Mouse (Mus musculus): ENCODE results near the gene Epas1.

The Epas1 gene

DNA sequence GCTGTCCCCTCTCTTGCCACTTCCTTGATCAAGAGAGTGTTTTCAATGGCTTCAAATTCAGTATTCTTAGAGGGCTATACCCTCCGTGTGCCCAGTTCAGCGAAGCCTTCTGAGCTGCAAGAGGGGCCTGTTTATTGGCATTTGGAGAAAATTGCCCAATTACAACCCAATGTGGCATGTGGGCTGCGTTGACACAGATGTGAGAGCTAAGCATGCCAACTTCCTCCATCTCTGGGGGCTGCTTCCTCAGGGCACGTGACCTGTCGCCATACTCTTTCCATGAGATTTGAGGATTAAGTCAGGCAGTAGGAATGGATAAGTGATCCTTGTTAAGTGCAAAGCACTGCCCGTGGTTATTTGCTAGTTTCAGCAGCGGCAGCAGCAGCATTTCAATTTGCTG, 34.3 kb downstream of the Epas1 start:
- no peak for DNase-seq (ENCODE audit: low spot score in 2 of 2)

DNA sequence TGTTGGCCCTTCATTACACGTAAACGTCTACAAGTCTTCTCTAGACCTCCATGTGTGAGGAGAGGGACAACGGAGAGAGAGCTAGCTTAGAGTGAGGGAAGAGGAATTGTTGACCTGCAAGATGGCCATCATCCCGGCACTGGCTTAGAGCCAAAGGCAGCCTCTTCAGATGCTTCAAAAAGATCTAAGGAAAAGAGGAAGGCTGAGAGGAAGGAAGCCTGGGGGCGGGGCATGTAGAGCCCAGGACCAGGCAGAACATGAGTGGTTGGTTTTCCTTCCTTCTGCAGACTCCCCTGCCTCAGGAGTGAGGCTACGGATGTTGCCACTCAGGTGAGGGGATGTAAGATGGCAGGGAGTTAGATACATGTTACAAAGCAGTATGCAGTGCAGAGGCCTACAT, 34.8 kb downstream of the Epas1 start:
- DNase-seq (ENCODE audit: low spot score in 2 of 2), result no peak

DNA sequence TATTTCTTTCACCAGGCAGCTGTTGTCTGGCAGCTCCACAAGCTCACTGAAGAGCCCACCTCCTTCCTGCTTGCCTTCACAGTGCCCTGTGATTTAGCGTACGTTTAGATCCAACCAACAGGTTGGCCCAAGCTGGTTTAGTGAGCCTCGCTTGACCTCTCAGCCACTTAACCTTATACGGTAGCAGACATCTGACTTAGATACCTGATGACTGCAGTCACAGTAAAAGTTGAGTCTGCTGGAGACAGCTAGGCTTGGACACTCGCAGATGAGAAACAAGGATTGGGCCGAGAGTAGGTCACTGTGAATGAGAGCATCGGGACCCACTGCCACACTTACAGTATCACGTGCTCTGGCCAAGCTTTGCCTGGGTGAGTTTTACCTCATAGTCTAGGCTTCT, 38.4 kb downstream of the Epas1 start:
- no peak for DNase-seq (ENCODE audit: low spot score in 2 of 2)

DNA sequence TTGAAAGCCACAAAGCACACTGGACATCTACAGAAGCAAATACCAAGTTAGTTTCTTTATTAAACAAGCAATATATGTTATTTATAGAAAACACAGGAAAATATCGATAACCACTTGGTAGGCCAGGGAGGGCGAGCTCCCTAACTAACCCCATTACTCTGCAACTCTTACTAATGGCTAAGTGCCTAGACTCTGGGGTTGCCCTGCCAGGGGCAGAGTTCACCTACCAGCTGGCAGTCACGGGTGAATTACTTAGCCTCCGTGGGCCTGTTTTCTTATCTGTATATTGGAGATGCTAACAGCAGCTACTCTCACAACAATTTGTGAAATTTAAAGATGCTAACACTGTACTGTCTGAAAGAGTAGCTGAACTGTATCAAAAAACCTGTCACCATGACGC, 42.3 kb downstream of the Epas1 start:
- no peak for DNase-seq (ENCODE audit: low spot score in 2 of 2)

DNA sequence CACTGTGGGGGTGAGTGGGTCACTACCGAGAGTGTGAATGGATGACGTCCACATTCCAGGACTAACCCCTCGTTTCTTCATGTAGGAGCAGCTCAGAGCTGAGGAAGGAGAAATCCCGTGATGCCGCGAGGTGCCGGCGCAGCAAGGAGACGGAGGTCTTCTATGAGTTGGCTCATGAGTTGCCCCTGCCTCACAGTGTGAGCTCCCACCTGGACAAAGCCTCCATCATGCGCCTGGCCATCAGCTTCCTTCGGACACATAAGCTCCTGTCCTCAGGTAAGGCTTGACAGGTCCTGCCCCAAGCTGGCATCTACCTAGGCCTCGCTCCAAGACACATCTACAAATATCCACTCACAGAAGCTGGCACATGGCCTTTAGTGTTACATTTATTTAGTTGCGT, 43.5 kb downstream of the Epas1 start:
- no peak for DNase-seq (ENCODE audit: low spot score in 2 of 2)

DNA sequence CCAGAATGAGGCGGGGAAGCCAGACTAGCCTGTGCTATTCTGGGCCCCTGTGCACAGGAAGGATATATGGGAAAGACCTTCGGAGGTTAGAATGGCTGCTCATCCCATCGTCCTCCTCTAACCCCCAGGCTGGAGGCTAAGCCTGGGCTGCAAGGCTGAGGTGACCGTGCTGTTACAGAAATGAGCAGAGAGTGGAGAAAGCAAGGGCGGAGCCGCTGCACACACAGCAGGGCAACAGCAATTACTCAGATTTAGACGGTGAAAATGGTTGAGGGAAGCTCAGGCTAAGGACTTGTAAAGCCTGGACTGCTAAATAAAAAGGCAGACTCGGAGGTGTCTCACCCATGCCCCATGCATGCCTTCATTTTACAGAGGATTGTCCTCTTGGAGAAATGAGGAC, 45.0 kb downstream of the Epas1 start:
- DNase-seq (ENCODE audit: low spot score in 2 of 2), result no peak

DNA sequence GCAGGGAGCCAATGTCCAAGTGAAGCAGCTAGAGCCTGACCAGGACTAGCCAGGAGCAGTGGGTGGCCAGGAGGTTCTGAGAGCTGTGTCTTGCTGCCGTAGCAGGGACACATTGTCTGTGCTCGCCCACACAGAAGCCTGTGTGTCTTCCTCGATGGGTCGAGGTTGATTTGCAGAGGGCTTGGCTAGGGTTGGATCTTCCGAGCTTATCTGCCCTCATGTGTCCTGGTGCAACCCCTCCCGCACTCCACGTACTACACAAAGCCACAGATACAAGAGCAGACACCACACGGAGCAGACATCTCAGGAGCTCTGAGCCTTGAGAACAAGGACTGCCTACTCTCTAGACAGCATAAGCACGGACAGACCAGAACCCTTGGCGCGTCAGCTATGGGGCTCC, 45.5 kb downstream of the Epas1 start:
- no peak for DNase-seq (ENCODE audit: low spot score in 2 of 2)

DNA sequence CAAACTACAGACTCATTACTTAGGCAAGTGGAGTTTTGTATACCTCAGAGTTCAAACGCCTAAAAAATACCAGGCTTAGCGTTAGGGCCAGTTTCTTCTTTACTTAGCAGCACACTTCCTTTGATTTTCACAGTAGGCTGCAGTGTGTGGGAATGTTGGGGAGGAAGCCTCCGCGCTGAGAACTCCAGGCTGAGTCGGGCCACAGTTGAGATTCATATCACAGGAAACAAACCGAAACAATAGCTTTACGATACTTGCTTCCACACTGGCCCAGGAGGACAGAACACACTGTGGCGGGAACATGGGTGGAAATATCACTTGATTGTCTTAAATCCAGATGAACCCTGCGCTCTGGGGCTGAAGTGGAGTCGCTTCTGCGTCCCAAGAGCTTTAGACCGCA, 47.0 kb downstream of the Epas1 start:
- DNase-seq (ENCODE audit: low spot score in 2 of 2), result no peak

DNA sequence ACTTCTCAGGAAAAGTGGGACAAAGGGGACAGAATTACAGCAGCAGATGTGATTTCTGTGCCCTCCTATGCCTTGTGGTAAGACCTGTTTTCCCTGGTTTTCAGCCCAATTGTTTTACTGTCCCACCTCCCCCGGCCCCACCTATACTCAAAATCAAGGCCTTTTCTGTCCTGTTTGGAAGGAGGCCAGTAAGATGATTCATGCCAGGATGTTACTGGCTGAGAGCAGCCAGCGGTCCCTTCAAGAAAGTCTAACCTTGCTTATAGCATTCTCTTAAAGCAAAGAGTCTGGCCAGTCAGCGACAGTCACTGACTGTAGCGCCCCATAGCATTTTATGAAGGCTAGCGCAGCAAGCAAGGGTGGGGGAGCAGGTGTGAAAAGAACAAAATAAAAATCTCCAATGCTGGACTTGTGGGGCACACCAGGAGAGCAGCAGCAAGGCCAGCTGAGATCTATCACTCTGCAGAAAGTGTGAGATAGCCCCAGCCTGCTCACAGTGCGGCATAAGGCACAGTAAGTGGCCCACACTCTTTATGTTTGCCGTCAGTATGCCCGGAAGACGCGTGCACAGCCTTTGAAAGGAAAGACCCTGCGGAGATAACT, 47.8 kb downstream of the Epas1 start:
- no peak for DNase-seq (ENCODE audit: low spot score in 2 of 2)

DNA sequence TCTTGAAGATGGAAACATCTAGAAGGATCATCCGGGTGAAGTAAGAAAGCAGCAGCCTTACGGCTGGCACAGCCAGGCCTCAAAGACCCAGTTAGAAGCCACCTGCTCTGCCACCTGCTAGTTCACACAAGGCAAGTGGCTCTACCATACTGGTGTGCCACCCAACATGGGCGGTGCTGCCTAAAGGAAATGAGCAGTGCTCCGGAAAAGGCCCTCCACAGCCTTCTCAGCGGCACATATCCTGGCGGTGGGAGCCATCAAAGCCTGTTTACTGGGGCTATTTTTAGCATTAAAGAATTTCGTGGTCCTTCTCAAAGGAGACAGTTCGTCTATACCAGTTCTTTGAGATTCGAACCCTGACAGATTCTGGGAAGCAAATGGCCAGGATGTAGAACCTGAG, 48.4 kb downstream of the Epas1 start:
- no peak for DNase-seq (ENCODE audit: low spot score in 2 of 2)

DNA sequence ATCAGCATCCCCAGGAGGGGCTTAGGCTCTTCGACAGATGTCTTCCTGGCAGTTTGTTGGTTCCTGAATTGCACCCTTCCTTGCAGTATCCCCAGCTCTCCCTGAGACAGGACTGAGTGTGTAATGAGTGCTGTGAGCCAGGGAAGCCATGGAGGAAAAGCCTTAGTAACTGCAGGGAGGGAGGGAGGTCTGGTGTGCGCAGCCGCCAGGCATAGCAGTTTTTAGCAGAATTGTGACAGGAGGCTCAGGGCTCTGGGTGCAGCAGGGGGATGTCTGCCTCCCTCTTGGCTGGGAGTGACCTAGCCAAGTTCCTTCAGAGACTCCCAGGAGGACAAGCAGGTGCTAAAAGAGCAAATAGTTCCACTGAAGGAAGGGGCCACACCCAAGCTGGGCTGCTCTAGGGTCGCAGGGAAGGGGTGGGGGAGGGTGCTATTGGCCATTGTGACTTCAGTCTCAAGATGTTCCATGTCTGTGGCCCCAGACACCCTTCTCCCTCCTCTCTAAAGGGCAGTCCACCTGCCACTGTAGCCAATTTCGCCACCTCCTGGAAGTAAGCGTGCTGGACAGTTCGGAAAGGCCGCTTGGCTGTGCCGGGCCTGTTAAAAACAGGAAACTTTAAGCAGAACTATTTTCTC, 49.0 kb downstream of the Epas1 start:
- no peak for DNase-seq (ENCODE audit: low spot score in 2 of 2)

DNA sequence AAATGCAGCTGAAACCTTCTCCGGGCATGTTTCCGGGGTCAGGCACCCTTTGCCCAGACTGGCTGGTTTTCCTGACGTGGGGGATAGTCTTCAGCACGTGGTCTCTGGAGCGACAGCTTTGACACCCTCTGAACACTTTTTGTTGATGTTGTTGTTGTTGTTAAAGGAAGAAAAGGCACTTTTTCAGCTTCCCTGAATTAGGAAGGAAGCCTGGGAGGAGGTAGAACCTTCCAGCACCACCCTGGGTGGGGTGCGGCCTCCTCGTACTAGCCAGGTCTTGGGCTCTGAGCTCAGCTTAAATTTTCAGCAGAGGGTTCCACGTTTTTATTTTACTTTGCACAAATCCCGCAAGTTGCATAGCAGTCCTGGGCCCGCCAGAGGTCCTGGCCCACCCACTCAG, 49.6 kb downstream of the Epas1 start:
- DNase-seq (ENCODE audit: low spot score in 2 of 2), result no peak

DNA sequence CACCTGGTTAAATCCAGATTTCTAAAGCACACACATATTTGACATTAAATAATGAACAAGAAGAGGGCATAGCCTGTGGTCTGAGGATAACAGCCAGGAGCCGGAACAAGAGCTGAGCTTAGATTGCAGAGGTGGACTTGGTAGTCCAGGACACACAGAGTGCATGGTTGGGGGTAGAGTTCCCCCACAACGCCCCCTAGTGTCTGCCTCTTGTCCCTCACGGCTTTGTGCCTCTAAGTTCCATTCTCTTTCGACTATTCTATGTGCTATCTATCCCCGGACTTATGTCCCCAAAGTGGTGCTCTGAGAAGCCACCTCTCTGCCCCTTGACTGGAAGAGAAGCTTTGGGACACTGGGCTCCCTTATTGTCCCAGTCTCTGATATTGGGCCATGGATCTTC, 50.2 kb downstream of the Epas1 start:
- DNase-seq (ENCODE audit: low spot score in 2 of 2), result no peak

DNA sequence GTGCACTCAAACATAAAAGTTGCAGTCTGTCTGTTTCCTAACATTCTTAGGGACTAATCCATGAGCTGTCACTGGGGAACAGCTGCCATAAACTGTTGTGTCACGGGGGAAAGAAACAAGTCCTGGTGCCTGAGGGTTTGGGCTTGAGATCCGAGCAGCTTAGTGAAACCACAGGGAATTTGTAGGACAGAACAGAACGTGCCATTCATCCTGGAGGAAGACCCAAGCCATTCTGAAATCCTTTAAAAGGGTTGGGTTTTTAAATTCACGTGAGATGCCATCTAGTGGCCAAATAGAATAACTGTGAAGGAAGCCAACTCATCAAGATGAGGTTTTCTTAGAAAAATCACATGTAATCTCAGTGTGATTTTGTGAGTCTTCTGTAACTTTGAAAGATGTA, 58.5 kb downstream of the Epas1 start:
- DNase-seq (ENCODE audit: low spot score in 2 of 2), result no peak

DNA sequence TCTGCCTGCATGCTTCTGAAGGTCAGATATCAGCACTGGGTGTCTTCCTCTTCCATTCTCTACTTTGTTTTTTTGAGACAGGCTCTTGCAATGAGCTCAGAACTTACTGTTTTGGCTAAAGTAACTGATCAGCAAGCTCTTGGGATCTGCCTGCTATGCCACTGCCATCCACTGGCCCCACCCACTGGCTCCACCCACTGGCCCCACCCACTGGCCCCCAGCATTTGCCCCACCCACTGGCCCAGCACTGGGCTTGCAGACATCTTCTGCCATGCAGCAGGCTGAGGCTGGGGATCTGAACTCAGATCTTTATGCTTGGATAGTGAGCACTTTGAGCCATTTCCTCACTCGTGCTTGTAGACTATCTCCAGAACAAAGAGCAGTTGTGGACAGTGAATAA, 60.8 kb downstream of the Epas1 start:
- no peak for DNase-seq (ENCODE audit: low spot score in 2 of 2)

DNA sequence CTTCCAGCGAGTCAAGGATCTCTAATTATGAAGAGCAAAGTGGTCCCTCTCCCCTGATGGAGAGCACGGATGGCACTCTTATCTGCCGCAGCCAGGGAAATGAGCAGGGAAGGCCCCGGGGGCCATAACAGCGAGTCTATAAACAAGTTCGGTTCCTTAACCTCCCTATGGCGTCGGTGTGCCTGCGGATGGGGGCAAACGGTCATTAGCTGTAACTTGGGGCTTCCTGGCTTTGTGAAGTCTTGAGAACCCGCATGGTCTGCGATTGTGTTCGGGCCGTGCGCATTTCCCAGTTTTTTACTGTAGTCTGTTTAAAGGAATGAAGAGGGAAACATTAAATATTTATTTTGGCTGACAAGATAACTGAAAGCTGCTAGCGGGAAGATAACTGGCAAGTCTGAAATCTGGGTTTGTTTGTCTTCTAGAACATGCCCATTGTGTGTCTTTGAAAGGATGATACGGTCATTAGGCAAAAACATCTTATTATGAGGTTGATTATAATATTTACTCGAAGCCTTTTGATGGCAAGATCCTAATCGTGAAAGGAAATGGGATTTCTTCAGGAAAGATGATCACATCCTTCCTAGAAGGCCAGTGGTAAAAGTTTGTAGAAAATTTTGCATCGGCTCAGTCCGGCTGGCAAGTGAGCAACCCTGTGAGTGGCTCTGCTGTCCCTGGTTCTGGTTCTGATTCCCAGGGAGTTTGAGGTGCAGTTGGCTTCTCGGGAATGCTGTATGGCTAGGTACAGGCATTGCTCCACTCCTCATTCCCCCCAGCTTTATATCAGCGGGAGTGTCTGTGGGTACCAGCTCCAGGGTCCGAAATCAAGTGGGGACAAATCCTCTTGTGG, 61.7 kb downstream of the Epas1 start:
- DNase-seq (ENCODE audit: low spot score in 2 of 2), result no peak

DNA sequence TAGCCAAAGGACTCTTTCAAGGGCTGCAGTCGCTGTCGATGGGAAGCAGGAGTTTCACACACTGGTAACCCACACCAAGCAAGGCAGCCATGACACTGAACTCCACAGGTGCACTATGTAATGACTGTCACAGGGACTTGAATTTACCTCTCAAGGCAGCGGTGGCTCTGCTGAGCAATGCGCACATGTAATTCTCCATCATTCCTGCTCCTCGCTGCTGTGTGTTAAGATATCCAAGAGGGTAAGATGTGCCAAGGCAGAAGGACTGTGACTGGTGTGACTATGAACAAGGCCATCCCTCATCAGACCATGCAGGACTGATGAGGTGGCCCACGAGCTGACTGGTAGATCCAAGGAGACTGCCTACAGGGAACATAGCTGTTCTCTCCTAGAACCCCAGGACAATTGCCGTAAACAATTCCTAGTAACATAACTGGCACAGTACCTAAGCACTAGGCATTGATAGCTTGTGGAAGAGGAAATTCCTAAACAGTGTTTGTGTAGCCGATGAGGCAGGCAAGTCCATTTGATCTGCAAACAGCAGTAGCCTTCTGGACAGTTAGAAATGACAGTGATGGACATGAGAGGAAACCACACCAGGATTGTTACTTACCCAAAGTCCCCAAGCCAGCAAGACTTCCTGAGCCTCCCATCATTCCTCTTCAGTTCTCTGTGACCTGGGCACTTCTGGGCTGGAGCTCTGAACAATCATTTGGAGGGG, 68.7 kb downstream of the Epas1 start:
- DNase-seq (ENCODE audit: low spot score in 2 of 2), result no peak

DNA sequence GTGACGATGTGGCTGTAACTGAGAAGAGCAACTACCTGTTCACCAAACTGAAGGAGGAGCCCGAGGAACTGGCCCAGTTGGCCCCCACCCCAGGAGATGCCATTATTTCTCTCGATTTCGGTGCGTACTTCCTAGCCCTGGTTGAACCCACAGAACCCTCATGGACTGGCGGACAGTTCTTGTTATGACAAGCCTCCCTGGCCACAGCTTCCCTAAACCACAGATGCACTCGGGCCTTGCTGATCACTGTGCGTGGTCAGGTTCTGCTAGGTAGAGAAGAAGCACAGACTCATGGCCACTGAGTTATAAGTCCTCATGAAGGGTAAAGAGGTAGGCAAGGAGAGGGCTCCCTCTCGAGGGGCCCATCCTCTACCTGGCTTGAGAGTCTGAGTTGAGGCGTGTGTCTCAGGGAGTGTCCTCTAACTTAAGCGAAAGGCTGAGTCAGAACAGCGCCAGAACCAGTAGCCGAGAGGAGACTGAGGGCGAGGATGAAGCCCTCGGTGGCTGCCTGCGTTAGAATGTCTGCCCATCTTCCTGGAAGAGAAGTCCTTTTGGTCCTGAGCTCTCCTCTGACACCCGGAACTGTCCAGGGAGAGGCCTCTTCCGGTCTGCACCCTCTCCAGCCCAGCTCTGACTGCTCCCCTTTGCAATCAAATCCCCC, 71.1 kb downstream of the Epas1 start:
- DNase-seq (ENCODE audit: low spot score in 2 of 2), result no peak

DNA sequence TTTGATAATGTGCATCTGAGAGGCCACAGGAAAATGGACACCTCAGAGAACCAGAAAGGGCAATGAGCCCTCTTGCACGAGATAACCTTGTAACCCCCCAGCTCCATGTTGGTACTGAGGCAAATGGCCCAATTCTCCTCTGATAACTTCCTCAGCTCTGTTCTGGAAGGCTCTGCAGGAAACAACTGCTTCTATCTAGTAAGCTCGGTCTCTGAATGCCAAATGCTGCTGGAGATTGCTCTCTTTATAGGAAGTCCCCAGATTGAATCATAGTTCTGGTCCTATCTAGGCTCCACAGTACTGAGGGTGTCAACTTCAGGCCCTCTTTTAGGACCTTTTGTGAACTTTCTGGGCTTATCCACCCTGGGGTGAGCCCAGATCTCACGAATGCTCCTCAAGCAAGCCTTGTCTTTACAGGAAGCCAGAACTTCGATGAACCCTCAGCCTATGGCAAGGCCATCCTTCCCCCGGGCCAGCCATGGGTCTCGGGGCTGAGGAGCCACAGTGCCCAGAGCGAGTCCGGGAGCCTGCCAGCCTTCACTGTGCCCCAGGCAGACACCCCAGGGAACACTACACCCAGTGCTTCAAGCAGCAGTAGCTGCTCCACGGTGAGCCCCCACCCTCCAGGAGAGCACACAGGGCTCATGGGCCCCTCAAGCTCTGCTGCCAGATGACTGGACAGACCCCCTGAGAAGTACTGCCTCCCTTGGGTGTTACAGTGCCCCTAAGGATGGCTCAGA, 71.8 kb downstream of the Epas1 start:
- DNase-seq (ENCODE audit: low spot score in 2 of 2), result no peak

DNA sequence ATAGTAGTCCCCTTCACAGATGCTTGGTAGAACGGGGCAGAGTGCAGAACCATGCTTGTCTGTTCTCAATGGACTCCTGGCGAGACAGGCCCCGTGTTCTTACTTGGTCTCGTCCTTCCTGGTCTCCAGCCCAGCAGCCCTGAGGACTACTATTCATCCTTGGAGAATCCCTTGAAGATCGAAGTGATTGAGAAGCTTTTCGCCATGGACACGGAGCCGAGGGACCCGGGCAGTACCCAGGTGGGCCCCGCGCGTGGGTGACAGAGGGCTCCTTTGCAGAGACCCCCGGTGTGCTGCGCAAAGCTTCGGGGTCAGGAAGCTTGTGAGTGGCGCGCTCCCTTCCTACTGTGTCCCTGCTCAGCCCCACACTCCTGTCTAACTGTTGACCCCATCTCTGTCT, 72.9 kb downstream of the Epas1 start:
- DNase-seq (ENCODE audit: low spot score in 2 of 2), result no peak
